Mouse (Mus musculus) activated CD4-positive, CD25-positive, alpha-beta regulatory T cell (primary cell): ENCODE measurements around the gene Dnajc11. TPM values are rescaled to one million over a fixed set of nuclear protein-coding genes. Genes with fewer than 3 reads are reported as not detected.

ENCODE experiments used
- polyA plus RNA-seq, 2 experiments: library from polyadenylated mRNA; unstranded; fragments of 100-300 nt; shearing (Covaris generic); gene quantifications; one replicate each; pipeline ENCODE4 v1.2.1; 2017

Dnajc11 gene
- polyA plus RNA-seq = 10 to 100 TPM; 39.6 to 50.9 TPM

GRCm38 (mm10) chr4:151933505-151934214 lies at the start of gene Dnajc11:
Gene Dnajc11, plus strand, starts transcription at chr4:151933691.

DNA sequence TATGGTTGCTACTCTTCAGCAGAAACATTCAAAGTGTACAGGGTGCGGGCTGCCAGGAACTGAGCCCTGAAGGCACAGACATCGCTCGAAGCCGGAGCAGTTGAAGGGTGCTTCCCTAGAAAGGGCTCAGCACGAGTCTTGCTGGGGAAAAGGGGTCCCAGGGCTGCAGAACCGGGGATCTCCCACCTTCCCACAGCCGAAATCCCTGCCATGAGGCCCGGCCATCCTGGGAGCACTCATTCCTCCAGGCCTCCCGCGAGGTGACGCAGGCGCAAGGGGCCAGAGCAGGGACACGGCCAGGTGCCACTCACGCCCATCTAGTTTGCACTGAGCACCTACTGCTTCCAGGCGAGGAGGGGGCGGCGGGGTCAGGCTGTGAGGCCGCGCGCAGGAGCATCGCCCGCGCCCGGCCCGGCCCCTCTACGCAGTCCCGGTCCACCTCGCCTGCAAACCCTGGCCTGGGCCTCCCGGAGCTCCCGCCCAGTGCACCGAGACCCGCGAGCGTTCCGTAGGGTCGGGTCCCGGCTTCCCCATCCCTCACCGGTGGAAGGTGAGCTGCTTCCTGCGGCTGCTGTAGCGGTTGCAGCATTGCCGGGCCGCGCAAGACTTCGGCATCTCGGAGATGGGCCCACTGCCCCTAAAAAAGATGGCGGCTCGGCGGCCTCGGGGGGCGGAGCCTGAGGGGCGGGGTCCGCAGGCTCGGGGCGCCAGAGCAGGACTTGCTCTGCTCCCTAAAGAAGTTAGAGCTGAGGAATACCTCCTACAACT lies 55.0 kb downstream of the Dnajc11 start, which contains the start of gene Thap3:
TSS of gene Thap3 (minus strand) at position 656 of the 768 bp plus-strand sequence.

GRCm38 (mm10) chr4:151996173-151996950 lies 62.9 kb downstream of the Dnajc11 start, which contains the start of gene Phf13:
Gene Phf13, minus strand, starts transcription at chr4:151996258.

DNA sequence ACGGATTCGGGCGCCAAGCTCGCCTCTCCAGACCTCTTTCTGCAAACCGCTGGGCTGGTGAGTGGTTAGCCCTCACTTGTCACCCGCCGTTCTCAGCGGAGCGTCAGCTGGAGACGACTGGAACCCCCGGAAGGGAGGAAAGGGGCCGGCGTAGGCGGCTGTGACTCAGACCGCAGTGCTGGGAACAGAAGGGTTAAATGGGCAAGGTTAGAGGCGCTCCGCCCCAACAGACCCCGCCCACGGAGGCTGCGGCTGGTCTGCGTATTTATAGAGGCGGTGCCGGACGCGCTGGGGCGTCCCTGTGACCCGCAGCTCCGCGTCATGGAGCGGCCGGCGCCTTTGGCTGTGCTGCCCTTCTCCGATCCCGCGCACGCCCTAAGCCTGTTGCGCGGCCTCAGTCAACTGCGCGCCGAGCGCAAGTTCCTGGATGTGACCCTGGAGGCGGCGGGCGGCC lies 75.2 kb downstream of the Dnajc11 start, which contains the start of gene Klhl21:
TSS of gene Klhl21 (plus strand) at position 182 of the 454 bp plus-strand sequence.

GRCm38 (mm10) chr4:152027524-152027923 lies 94.0 kb downstream of the Dnajc11 start, which contains the start of gene Zbtb48:
Gene Zbtb48, minus strand, starts transcription at chr4:152027671.

Other genes starting within 250 kb of the Dnajc11 start
- gene Camta1, start 71.8 kb upstream of the Dnajc11 start, polyA plus RNA-seq = 10 to 100 TPM; 40.4 to 59.0 TPM
- gene Thap3, start 55.3 kb downstream of the Dnajc11 start, polyA plus RNA-seq = 100 to 1,000 TPM in 1 of 2 experiments, 10 to 100 TPM in 1; 96.1 to 108 TPM
- 10 to 100 TPM in 1 of 2 experiments, 1 to 10 TPM in 1; 9.8 to 17.5 TPM for gene Phf13, start 62.6 kb downstream of the Dnajc11 start, polyA plus RNA-seq
- 10 to 100 TPM; 10.1 to 14.7 TPM for gene Klhl21, start 75.1 kb downstream of the Dnajc11 start, polyA plus RNA-seq
- gene Zbtb48, start 94.0 kb downstream of the Dnajc11 start, polyA plus RNA-seq = 10 to 100 TPM; 21.2 to 27.7 TPM
- under 1 TPM in 1 of 2 experiments, not detected in 1; 0.07 TPM for gene Tas1r1, start 104.9 kb downstream of the Dnajc11 start, polyA plus RNA-seq
- 10 to 100 TPM; 36.6 to 38.0 TPM for gene Nol9, start 105.6 kb downstream of the Dnajc11 start, polyA plus RNA-seq
- 1 to 10 TPM; 6.9 to 9.2 TPM for gene Plekhg5, start 138.8 kb downstream of the Dnajc11 start, polyA plus RNA-seq
- 100 to 1,000 TPM; 104 to 200 TPM for gene Tnfrsf25, start 182.2 kb downstream of the Dnajc11 start, polyA plus RNA-seq
- 10 to 100 TPM; 22.4 to 22.6 TPM for gene Espn, start 218.7 kb downstream of the Dnajc11 start, polyA plus RNA-seq
- under 1 TPM in 1 of 2 experiments, not detected in 1; 0.17 TPM for gene Hes2, start 225.2 kb downstream of the Dnajc11 start, polyA plus RNA-seq
- gene Acot7, start 244.4 kb downstream of the Dnajc11 start, polyA plus RNA-seq = 100 to 1,000 TPM in 1 of 2 experiments, 10 to 100 TPM in 1; 53.7 to 161 TPM